Mouse (Mus musculus): ENCODE results near the gene Coasy.

GRCm38 (mm10) chr11:101053974-101054373 lies 28.4 kb upstream of the Coasy start:
- TF ChIP-seq POLR2A (IDR thresholded peaks at IDR 0.05; ENCODE audit: extremely low read depth, insufficient read depth, low read length) (no peak), CTCF (IDR thresholded peaks at IDR 0.05; ENCODE audit: low read depth, low read length) (peak; percentile 46; the same call in 1 of the 2 replicates)
